Mouse (Mus musculus) thymus, adult 2 months (tissue): ENCODE data around the gene 2300002M23Rik. TPM values are rescaled to one million over a fixed set of nuclear protein-coding genes. Genes with fewer than 3 reads are reported as not detected.

Experiments used
- DNase-seq: peaks from one replicate; pipeline ENCODE4 v3.0.0; 2021
- H3K27ac ChIP-seq: fragments of 200-500 bp; 2 replicates; pipeline ENCODE4 v1.5.1; 2012; ENCODE audit warnings: low read length, control low read depth; ENCODE audit not compliant: control insufficient read depth, insufficient read depth
- H3K27me3 ChIP-seq: fragments of 200-500 bp; 2 replicates; pipeline ENCODE4 v1.6.1; 2012; ENCODE audit warnings: mild to moderate bottlenecking, low read length, moderate library complexity, mixed read lengths; ENCODE audit not compliant: control insufficient read depth, insufficient read depth
- H3K36me3 ChIP-seq: fragments of 200-500 bp; 2 replicates; pipeline ENCODE4 v1.6.1; 2012; ENCODE audit warnings: mild to moderate bottlenecking, low read length, moderate library complexity; ENCODE audit not compliant: control insufficient read depth, insufficient read depth
- H3K4me1 ChIP-seq: fragments of 200-500 bp; replicated peaks from 2 replicates; pipeline ENCODE4 v1.6.1; 2012; ENCODE audit warnings: low read length; ENCODE audit not compliant: control insufficient read depth, insufficient read depth
- H3K4me3 ChIP-seq: fragments of 200-500 bp; 2 replicates; pipeline ENCODE4 v1.5.1; 2012; ENCODE audit warnings: mild to moderate bottlenecking, low read length, control low read depth, moderate library complexity; ENCODE audit not compliant: control insufficient read depth, insufficient read depth
- CTCF ChIP-seq: fragments of 200-500 bp; IDR thresholded peaks from 2 replicates; pipeline ENCODE4 v1.5.1; 2012; ENCODE audit warnings: mild to moderate bottlenecking, control low read depth, low read length, moderate library complexity, borderline replicate concordance; ENCODE audit not compliant: control insufficient read depth, poor library complexity, insufficient read depth; ENCODE audit errors: extremely low read depth
- POLR2A ChIP-seq: fragments of 200-500 bp; IDR thresholded peaks from 2 replicates; pipeline ENCODE4 v1.6.1; 2012; ENCODE audit warnings: mild to moderate bottlenecking, low read length, control low read depth, moderate library complexity; ENCODE audit not compliant: control insufficient read depth, poor library complexity, insufficient read depth; ENCODE audit errors: extremely low read depth
- WGBS: fragments of 180-500 bp; shearing (Covaris S2); methylation state at CpG from one replicate; pipeline ENCODE4 v1.1.7; 2018; 5-methylcytosine and 5-hydroxymethylcytosine counted together
- polyA plus RNA-seq: library from polyadenylated mRNA; depleted of rRNA; stranded (reverse); fragments of >200 nt; gene quantifications from 2 replicates; pipeline ENCODE4 v1.2.3, GENCODE M21; 2012

2300002M23Rik gene
- polyA plus RNA-seq, 1 experiment: 0.58 TPM

GRCm38 (mm10) chr17:35547465-35547864 lies 19.8 kb upstream of the 2300002M23Rik start:
- TF ChIP-seq POLR2A (no peak), CTCF (no peak)
- Histone ChIP-seq H3K27ac (no peak overlapping the region), H3K27me3 (no peaks in the 10 kb centered on the region), H3K4me3 (no peak overlapping the region), H3K36me3 (no peaks in the 10 kb centered on the region), H3K4me1 (0 out of 2 replicates have a peak, but pooled peaks cover 2% of the 10 kb centered on the region)
- no peak for DNase-seq
- WGBS: 85% methylated on average over 2 of the region's 2 CpGs

DNA sequence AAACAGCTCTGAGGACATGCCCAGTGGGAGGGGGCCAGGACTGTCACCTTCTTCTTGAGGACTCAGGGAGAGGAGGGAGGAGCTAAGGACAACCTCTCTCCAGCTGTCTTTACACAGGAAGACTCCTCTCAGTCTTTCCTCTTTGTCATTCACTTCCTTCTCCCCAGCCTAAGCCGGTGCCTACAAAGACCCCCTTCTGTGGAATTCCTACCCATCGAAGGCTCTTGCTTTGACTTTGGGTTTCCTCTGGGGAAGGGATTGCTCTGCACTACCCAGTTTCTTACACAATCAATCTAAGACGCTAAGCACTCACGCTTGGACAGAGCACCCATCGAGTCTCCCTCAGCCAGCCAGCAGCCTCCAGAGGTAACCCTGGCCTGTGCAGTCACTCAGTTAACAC lies 18.6 kb upstream of the 2300002M23Rik start:
- Histone ChIP-seq H3K27ac (no peak overlapping the region), H3K27me3 (no peaks in the 10 kb centered on the region), H3K4me1 (0 out of 2 replicates have a peak, but pooled peaks cover 2% of the 10 kb centered on the region), H3K4me3 (no peak overlapping the region), H3K36me3 (no peaks in the 10 kb centered on the region)
- 37% methylated on average over 5 of the region's 5 CpGs for WGBS
- no peak for DNase-seq
- no peak for TF ChIP-seq CTCF
- no peak for TF ChIP-seq POLR2A

DNA sequence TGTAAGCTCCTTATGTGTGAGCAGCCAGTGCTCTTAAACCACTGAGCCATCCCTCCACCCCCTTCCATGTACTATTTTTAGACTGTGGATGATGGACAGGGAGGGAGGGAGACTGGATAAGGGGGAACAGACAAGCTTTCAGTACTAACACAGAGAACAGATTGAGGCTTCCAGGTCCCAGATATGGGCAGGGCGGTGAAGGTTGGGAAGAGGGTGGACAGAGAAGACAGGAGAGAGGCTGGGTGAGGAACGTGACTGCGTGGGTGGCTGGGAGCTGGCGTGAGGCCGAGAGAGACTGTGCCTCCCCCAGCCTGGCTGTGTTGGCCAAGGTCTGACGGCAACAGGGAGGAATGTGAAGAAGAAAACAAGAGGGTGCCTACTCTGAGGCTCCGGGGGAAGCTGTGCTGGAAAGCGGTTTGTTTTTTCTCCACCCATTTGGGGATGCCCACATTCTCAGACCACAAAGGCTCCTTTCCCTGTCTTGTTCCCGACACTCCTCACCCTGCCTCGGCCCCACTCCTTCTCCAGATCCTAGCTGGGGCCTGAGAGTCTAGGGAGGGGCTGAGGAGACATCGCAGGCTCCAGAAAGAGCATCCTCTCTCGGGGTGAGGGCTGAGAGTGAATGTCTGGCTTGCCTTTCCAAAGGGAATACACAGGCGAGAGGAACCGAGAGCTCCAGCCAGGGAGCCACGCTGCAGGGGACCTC lies 17.7 kb upstream of the 2300002M23Rik start:
- H3K36me3 ChIP-seq: no peaks in the 10 kb centered on the region
- TF ChIP-seq CTCF (no peak), POLR2A (no peak)
- no peak overlapping the region for H3K27ac ChIP-seq
- no peak overlapping the region for H3K4me3 ChIP-seq
- WGBS: 69% methylated on average over 15 of the region's 15 CpGs
- H3K27me3 ChIP-seq: no peaks in the 10 kb centered on the region
- no peaks in the 10 kb centered on the region for H3K4me1 ChIP-seq
- no peak for DNase-seq

DNA sequence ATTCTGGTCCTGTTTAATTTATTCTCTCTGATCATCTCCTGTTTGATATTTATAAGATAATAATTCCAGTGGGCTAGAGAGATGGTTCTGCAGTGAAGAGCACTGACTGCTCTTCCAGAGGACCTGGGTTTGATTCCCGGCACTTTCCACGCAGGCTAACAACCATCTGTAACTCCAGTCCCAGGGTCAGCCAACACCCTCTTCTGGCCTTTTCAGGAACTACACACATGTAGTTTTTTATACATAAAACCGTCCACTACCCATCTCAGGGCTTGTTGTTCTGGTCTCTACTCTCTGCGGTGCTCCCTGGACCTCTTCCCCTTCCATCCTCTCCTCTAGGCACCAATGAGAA lies 17.1 kb upstream of the 2300002M23Rik start:
- no peak for DNase-seq
- no peaks in the 10 kb centered on the region for H3K4me1 ChIP-seq
- no peak overlapping the region for H3K27ac ChIP-seq
- H3K36me3 ChIP-seq: no peaks in the 10 kb centered on the region
- 98% methylated on average over 4 of the region's 4 CpGs for WGBS
- TF ChIP-seq POLR2A: no peak
- no peak for TF ChIP-seq CTCF
- no peak overlapping the region for H3K4me3 ChIP-seq
- H3K27me3 ChIP-seq: no peaks in the 10 kb centered on the region

DNA sequence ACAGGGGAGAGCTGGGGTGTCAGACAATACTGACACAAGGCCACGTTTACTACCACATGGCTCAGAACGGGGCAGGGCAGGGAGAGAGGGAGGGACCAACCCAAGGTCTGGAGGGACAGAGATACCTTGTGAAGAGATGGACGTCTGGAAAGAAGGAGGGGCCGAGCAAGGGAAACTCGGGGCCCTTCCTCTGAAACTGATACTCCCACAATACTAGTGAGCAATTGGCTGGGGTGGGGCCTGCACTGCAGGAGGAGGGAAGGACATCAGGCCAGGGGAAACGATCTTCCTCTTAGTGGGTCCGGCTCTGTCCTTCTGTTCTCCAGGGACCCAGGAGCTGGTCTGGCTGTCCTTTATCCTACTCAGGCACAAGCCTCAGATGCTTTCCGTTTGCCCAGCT lies 16.4 kb upstream of the 2300002M23Rik start:
- TF ChIP-seq CTCF (no peak), POLR2A (no peak)
- 67% methylated on average over 8 of the region's 8 CpGs for WGBS
- no peaks in the 10 kb centered on the region for H3K36me3 ChIP-seq
- no peak overlapping the region for H3K27ac ChIP-seq
- no peaks in the 10 kb centered on the region for H3K4me1 ChIP-seq
- DNase-seq: no peak
- H3K4me3 ChIP-seq: no peak overlapping the region
- no peaks in the 10 kb centered on the region for H3K27me3 ChIP-seq

DNA sequence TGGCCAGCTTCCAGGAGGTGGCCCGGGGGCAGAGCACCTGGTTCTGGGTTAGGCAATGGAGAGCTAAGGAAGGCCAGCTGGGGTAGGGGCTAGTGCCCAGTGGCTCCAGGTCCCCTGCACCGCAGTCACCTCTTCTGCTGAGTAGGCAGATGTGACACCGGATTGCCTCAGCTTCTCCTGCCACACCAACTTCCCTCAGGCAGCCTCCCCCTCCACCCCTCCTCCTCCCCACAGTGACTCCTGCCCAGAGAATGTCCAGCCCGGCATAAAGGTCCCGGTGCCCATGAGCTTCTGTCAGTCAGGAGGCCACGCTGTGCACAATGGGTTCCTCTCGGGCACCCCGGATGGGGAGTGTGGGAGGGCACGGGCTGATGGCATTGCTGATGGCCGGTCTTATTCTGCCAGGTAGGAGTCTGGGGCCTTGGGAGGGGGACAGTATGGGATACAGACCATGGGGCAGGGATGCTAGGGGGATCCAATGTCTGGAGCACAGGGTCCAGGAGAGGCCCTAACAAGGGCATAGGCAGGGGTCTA lies 15.3 kb upstream of the 2300002M23Rik start, which contains the start of gene Cdsn:
Gene Cdsn, plus strand, starts transcription at position 248 of the 534 bp plus-strand sequence.
- no peak for TF ChIP-seq CTCF
- no peak for TF ChIP-seq POLR2A
- DNase-seq: no peak
- H3K27ac ChIP-seq: no peak within 1 kb of the TSS
- no peaks in the 10 kb centered on the region for H3K4me1 ChIP-seq
- 81% methylated on average over 10 of the region's 10 CpGs for WGBS
- H3K36me3 ChIP-seq: no peaks in the 10 kb centered on the region
- H3K27me3 ChIP-seq: no peaks in the 10 kb centered on the region
- no peak within 1 kb of the TSS for H3K4me3 ChIP-seq
